Mouse (Mus musculus): ENCODE measurements at regions not wholly inside any gene's neighbourhood (a gene's known extent, or its start where the extent isn't known, plus 50 kb on each side); places are given as distances from the start of the nearest gene placed in this dataset.
A peak's percentile ranks its signal among the peaks of the same experiment; 100 is the strongest.
"Not testable (repeated sequence)": the region's sequence is repeated elsewhere in the genome, so short reads cannot be mapped to it uniquely, and the experiment has no call there.

GRCm38 (mm10) chr10:38380388-38380787, 441.2 kb downstream of the Rfpl4b start:
- no peak overlapping the region for H3K4me2 ChIP-seq (ENCODE audit: low read depth, low read length)
- H3K9me3 ChIP-seq (replicated peaks; ENCODE audit: control insufficient read depth, low read length): no peaks in the 10 kb centered on the region
- H3K4me3 ChIP-seq (ENCODE audit: low read depth, low read length): no peak overlapping the region
- 63% methylated on average over 2 of the region's 2 CpGs for WGBS
- no peaks in the 10 kb centered on the region for H3K36me3 ChIP-seq (replicated peaks; ENCODE audit: control insufficient read depth, insufficient read depth, low read length)
- H3K27ac ChIP-seq (ENCODE audit: low read depth): no peak overlapping the region
- H3K27me3 ChIP-seq (ENCODE audit: control insufficient read depth, insufficient read depth, low read length): no peaks in the 10 kb centered on the region
- TF ChIP-seq EP300 (IDR thresholded peaks at IDR 0.05; ENCODE audit: low read depth): no peak
- no peak for TF ChIP-seq CTCF (IDR thresholded peaks at IDR 0.05; ENCODE audit: low read depth)
- H3K4me1 ChIP-seq (ENCODE audit: control insufficient read depth, insufficient read depth): no peaks in the 10 kb centered on the region
- no peak overlapping the region for H3K9ac ChIP-seq (replicated peaks; ENCODE audit: low read depth, low read length)
- ATAC-seq (ENCODE audit: insufficient read depth, low read depth) (no peak), DNase-seq (ENCODE audit: low spot score) (no peak)

DNA sequence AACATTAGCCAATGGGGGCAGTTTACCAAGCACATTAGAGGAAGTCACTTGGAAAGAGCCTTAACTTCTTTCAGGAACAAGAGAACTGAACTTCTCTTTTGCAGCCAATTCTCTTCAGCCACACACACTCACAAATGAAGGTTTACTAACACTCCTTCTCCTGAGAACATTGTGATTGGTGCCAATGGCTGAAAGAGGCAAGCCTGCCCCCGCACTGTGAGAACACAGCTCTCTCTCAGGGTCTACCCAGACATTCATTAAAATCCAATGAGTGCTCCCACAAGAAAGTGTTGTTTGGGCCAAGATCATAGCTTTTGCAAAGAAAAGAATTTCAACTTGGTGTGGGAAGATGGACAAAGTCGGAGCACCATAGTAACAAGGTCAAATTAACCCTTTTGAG, 454.8 kb downstream of the Rfpl4b start:
- H3K27ac ChIP-seq (ENCODE audit: low read depth): no peak overlapping the region
- no peaks in the 10 kb centered on the region for H3K9me3 ChIP-seq (replicated peaks; ENCODE audit: control insufficient read depth, low read length)
- H3K27me3 ChIP-seq (ENCODE audit: control insufficient read depth, insufficient read depth, low read length): no peaks in the 10 kb centered on the region
- no peaks in the 10 kb centered on the region for H3K36me3 ChIP-seq (replicated peaks; ENCODE audit: control insufficient read depth, insufficient read depth, low read length)
- TF ChIP-seq CTCF (IDR thresholded peaks at IDR 0.05; ENCODE audit: low read depth): no peak
- TF ChIP-seq EP300 (IDR thresholded peaks at IDR 0.05; ENCODE audit: low read depth): no peak
- H3K9ac ChIP-seq (replicated peaks; ENCODE audit: low read depth, low read length): no peak overlapping the region
- 83% methylated on average over 2 of the region's 2 CpGs for WGBS
- DNase-seq (ENCODE audit: low spot score): no peak
- no peak overlapping the region for H3K4me2 ChIP-seq (ENCODE audit: low read depth, low read length)
- no peaks in the 10 kb centered on the region for H3K4me1 ChIP-seq (ENCODE audit: control insufficient read depth, insufficient read depth)
- H3K4me3 ChIP-seq (ENCODE audit: low read depth, low read length): no peak overlapping the region
- no peak for ATAC-seq (ENCODE audit: insufficient read depth, low read depth)

DNA sequence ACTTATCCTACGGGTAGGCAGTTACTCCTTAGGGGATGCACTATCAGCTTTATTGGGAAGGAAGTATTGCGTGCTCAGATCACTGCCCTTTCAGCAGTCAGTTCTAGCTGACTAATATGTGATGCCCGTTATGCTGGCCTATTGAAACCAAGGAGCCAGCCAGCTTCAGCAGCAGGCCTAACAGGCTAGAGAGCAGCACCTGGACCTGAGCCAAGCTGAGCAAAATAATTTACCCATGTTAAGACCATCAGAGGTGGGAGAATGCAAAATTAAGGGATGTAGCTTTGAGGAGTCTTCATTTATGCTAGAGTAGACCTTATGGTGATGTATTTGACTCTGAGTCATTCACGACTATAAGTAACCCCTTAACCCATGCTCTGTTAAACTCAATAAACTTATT, 456.7 kb downstream of the Rfpl4b start:
- Histone ChIP-seq H3K4me2 (ENCODE audit: low read depth, low read length) (no peak overlapping the region), H3K27ac (ENCODE audit: low read depth) (no peak overlapping the region), H3K4me3 (ENCODE audit: low read depth, low read length) (no peak overlapping the region), H3K27me3 (ENCODE audit: control insufficient read depth, insufficient read depth, low read length) (no peaks in the 10 kb centered on the region), H3K36me3 (replicated peaks; ENCODE audit: control insufficient read depth, insufficient read depth, low read length) (no peaks in the 10 kb centered on the region), H3K4me1 (ENCODE audit: control insufficient read depth, insufficient read depth) (no peaks in the 10 kb centered on the region), H3K9me3 (replicated peaks; ENCODE audit: control insufficient read depth, low read length) (no peaks in the 10 kb centered on the region), H3K9ac (replicated peaks; ENCODE audit: low read depth, low read length) (no peak overlapping the region)
- no peak for DNase-seq (ENCODE audit: low spot score)
- TF ChIP-seq EP300 (IDR thresholded peaks at IDR 0.05; ENCODE audit: low read depth) (no peak), CTCF (IDR thresholded peaks at IDR 0.05; ENCODE audit: low read depth) (no peak)
- 60% methylated on average over 4 of the region's 4 CpGs for WGBS
- ATAC-seq (ENCODE audit: insufficient read depth, low read depth): no peak

GRCm38 (mm10) chr10:38357539-38358232, 463.9 kb downstream of the Rfpl4b start:
- no peak for DNase-seq (ENCODE audit: low spot score)
- no peak for TF ChIP-seq EP300 (IDR thresholded peaks at IDR 0.05; ENCODE audit: low read depth)
- TF ChIP-seq CTCF (IDR thresholded peaks at IDR 0.05; ENCODE audit: low read depth): no peak
- H3K27ac ChIP-seq (ENCODE audit: low read depth): no peak overlapping the region
- H3K9me3 ChIP-seq (replicated peaks; ENCODE audit: control insufficient read depth, low read length): no peaks in the 10 kb centered on the region
- ATAC-seq (ENCODE audit: insufficient read depth, low read depth): no peak
- no peaks in the 10 kb centered on the region for H3K27me3 ChIP-seq (ENCODE audit: control insufficient read depth, insufficient read depth, low read length)
- no peak overlapping the region for H3K9ac ChIP-seq (replicated peaks; ENCODE audit: low read depth, low read length)
- no peak overlapping the region for H3K4me2 ChIP-seq (ENCODE audit: low read depth, low read length)
- H3K4me3 ChIP-seq (ENCODE audit: low read depth, low read length): no peak overlapping the region
- 70% methylated on average over 1 of the region's 1 CpGs for WGBS
- H3K4me1 ChIP-seq (ENCODE audit: control insufficient read depth, insufficient read depth): no peaks in the 10 kb centered on the region
- no peaks in the 10 kb centered on the region for H3K36me3 ChIP-seq (replicated peaks; ENCODE audit: control insufficient read depth, insufficient read depth, low read length)

DNA sequence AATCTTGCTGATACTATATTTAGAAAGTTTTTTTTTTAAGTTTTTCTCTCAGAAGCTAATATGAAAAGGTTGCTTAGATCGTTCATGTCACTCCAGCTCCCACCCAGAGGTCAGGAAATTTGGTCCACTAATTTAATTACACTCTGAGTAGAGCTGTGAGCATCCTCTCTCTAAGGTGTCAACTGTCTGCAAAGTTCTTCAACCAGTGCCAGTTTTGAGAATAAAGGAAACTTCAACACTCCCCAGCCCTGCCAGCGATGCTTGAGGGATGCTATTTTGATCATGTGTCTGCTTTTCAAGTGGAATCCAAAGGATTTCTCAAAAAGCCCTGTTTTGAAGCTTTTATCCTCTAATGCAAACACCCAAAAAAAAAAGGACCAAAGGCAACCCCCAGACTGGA, 467.6 kb downstream of the Rfpl4b start:
- WGBS: 48% methylated on average over 2 of the region's 2 CpGs
- Histone ChIP-seq H3K4me1 (ENCODE audit: control insufficient read depth, insufficient read depth) (no peaks in the 10 kb centered on the region), H3K9ac (replicated peaks; ENCODE audit: low read depth, low read length) (no peak overlapping the region), H3K27me3 (ENCODE audit: control insufficient read depth, insufficient read depth, low read length) (no peaks in the 10 kb centered on the region), H3K27ac (ENCODE audit: low read depth) (no peak overlapping the region), H3K9me3 (replicated peaks; ENCODE audit: control insufficient read depth, low read length) (no peaks in the 10 kb centered on the region), H3K4me3 (ENCODE audit: low read depth, low read length) (no peak overlapping the region), H3K4me2 (ENCODE audit: low read depth, low read length) (no peak overlapping the region), H3K36me3 (replicated peaks; ENCODE audit: control insufficient read depth, insufficient read depth, low read length) (no peaks in the 10 kb centered on the region)
- ATAC-seq (ENCODE audit: insufficient read depth, low read depth) (no peak), DNase-seq (ENCODE audit: low spot score) (no peak)
- TF ChIP-seq EP300 (IDR thresholded peaks at IDR 0.05; ENCODE audit: low read depth): no peak
- TF ChIP-seq CTCF (IDR thresholded peaks at IDR 0.05; ENCODE audit: low read depth): no peak

DNA sequence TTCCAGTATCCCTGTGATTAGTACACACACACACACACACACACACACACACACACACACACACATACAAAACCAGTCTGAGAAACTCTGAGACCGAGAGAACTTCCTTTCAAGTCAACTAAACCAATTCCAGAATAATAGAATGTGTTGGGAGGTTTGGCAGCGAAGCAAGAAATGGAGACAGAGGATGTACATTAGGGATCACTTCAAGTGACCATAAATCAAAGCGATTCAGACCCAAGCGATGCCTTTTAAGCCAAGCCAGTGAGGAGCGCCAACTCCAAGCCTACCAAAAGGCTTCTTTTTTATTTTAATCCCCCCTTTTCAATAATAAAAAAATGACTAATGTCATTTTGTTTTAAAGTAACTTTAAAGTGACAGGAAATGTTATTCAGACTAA, 468.1 kb downstream of the Rfpl4b start:
- no peaks in the 10 kb centered on the region for H3K36me3 ChIP-seq (replicated peaks; ENCODE audit: control insufficient read depth, insufficient read depth, low read length)
- 74% methylated on average over 5 of the region's 5 CpGs for WGBS
- H3K27ac ChIP-seq (ENCODE audit: low read depth): no peak overlapping the region

DNA sequence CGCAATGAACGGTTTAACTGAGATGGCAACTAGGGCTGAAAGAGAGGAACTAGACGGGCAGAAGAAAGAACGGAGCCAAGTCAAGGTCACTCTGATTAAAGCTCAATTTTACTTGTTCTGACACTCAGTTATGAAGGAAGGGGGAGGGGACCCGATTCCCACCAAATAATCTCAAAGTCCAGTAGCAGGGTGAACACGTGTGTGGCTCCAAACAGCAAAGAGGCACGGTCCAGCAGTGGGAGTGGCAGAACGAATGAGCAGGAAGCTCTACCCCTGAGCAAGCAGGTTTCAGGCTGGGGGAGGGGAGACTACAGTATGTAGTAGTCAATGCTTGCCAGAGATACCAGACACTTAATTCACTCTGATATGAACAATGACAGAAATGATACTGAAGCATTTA, 474.6 kb downstream of the Rfpl4b start:
- not testable (repeated sequence) for H3K9me3 ChIP-seq (replicated peaks; ENCODE audit: control insufficient read depth, low read length); ATAC-seq (ENCODE audit: insufficient read depth, low read depth); H3K27ac ChIP-seq (ENCODE audit: low read depth); DNase-seq (ENCODE audit: low spot score); H3K4me1 ChIP-seq (ENCODE audit: control insufficient read depth, insufficient read depth); H3K9ac ChIP-seq (replicated peaks; ENCODE audit: low read depth, low read length); H3K36me3 ChIP-seq (replicated peaks; ENCODE audit: control insufficient read depth, insufficient read depth, low read length); H3K4me3 ChIP-seq (ENCODE audit: low read depth, low read length); H3K27me3 ChIP-seq (ENCODE audit: control insufficient read depth, insufficient read depth, low read length)
- WGBS: 32% methylated on average over 8 of the region's 8 CpGs
- H3K4me2 ChIP-seq (ENCODE audit: low read depth, low read length): 0 out of 2 replicates have a peak overlapping the region, but pooled peaks have one; percentile 36

More for the DNA sequence above, 468.1 kb downstream of the Rfpl4b start:
- no peak for ATAC-seq (ENCODE audit: insufficient read depth, low read depth)
- Histone ChIP-seq H3K27me3 (ENCODE audit: control insufficient read depth, insufficient read depth, low read length) (no peaks in the 10 kb centered on the region), H3K9ac (replicated peaks; ENCODE audit: low read depth, low read length) (no peak overlapping the region), H3K4me3 (ENCODE audit: low read depth, low read length) (no peak overlapping the region), H3K4me2 (ENCODE audit: low read depth, low read length) (no peak overlapping the region), H3K4me1 (ENCODE audit: control insufficient read depth, insufficient read depth) (no peaks in the 10 kb centered on the region), H3K9me3 (replicated peaks; ENCODE audit: control insufficient read depth, low read length) (no peaks in the 10 kb centered on the region)
- DNase-seq (ENCODE audit: low spot score): no peak
- TF ChIP-seq CTCF (IDR thresholded peaks at IDR 0.05; ENCODE audit: low read depth) (no peak), EP300 (IDR thresholded peaks at IDR 0.05; ENCODE audit: low read depth) (no peak)
